ENCODE assay signal across 19 mouse cellular contexts in the genomic region with DNA sequence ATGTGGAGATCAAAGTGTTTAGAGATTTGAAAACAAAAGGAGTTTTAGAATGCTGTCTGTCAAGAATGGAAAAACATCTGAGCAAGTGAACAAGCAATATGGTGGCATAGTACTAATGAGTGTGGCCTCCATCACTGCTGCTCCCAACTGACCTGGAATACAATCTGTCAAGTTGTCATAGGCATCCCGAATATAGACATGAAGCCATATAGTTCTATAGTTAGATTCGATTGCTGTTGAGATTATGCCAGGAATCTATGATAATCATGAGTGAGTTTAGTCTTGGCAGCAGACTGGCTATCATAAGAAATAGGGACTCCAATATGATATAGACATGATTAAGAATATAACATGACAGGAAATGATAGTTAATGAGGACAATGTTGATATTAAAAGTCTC.
DNase-seq lines count a peak whose midpoint lies in the region; ATAC-seq and TF ChIP-seq lines count a peak whose summit lies in the region.
"Had no signal": no experiment of that assay in that cellular context is flagged by ENCODE, and none has a peak within 500 bp of the region (broad histone marks: within the 10 kb centered on the region; RNA-seq: fewer than 3 reads in every experiment).

No protein-coding gene starts in this region.

- ATAC-seq in forebrain, embryonic 15.5 days (replicated peaks): no peak
- no peak for ATAC-seq in forebrain, embryonic 13.5 days

- peak; percentile 61 for DNase-seq in brain, embryonic 14.5 days (ENCODE audit: low read depth)
- peak; percentile 10 for DNase-seq in brain, embryonic 18.5 days (ENCODE audit: low read depth, low spot score)
- DNase-seq in testis, postnatal 10 days (ENCODE audit: low spot score): no peak
- DNase-seq: adrenal gland, adult 2 months; adrenal gland, postnatal 10 days; adrenal gland, postnatal 25 days; cerebellum, adult 11 months; cerebellum, adult 18-20 months; cerebellum, adult 8-10 months; cerebellum, adult 9-11 months; cerebellum, postnatal 14 days; cerebellum, postnatal 36 days; embryo, embryonic 11 days had no signal

- no peak overlapping the region for H3K9ac ChIP-seq in forebrain, embryonic 15.5 days (replicated peaks)
- no peak overlapping the region for H3K9ac ChIP-seq in forebrain, embryonic 13.5 days
- H3K9ac ChIP-seq: embryonic facial prominence, embryonic 13.5 days; embryonic facial prominence, embryonic 15.5 days; forebrain, embryonic 12.5 days had no signal

- H3K27me3 ChIP-seq in forebrain, embryonic 15.5 days: no peaks in the 10 kb centered on the region
- no peaks in the 10 kb centered on the region for H3K27me3 ChIP-seq in forebrain, embryonic 13.5 days
- H3K27me3 ChIP-seq: embryonic facial prominence, embryonic 13.5 days; embryonic facial prominence, embryonic 15.5 days; forebrain, embryonic 12.5 days had no signal

- 0 out of 2 replicates have a peak overlapping the region, but pooled peaks have one; percentile 11 for H3K27ac ChIP-seq in forebrain, embryonic 15.5 days (replicated peaks)
- no peak overlapping the region for H3K27ac ChIP-seq in forebrain, embryonic 13.5 days
- H3K27ac ChIP-seq: embryonic facial prominence, embryonic 13.5 days; embryonic facial prominence, embryonic 15.5 days; forebrain, embryonic 12.5 days had no signal

- no peaks in the 10 kb centered on the region for H3K4me1 ChIP-seq in forebrain, embryonic 15.5 days
- no peaks in the 10 kb centered on the region for H3K4me1 ChIP-seq in forebrain, embryonic 13.5 days
- H3K4me1 ChIP-seq: embryonic facial prominence, embryonic 13.5 days; embryonic facial prominence, embryonic 15.5 days; forebrain, embryonic 12.5 days had no signal

- no peak overlapping the region for H3K4me2 ChIP-seq in forebrain, embryonic 15.5 days (replicated peaks)
- no peak overlapping the region for H3K4me2 ChIP-seq in forebrain, embryonic 13.5 days
- H3K4me2 ChIP-seq: embryonic facial prominence, embryonic 13.5 days; embryonic facial prominence, embryonic 15.5 days; forebrain, embryonic 12.5 days had no signal

- TF ChIP-seq POLR2A in brain, embryonic 14.5 days (IDR thresholded peaks at IDR 0.05; ENCODE audit: borderline replicate concordance, extremely low read depth, insufficient read depth, insufficient read length, poor library complexity, severe bottlenecking): no peak

- no peak for TF ChIP-seq CTCF in brain, embryonic 14.5 days (IDR thresholded peaks at IDR 0.05; ENCODE audit: borderline replicate concordance, extremely low read depth, insufficient read depth, insufficient read length)

- H3K9me3 ChIP-seq in forebrain, embryonic 15.5 days: no peaks in the 10 kb centered on the region
- no peaks in the 10 kb centered on the region for H3K9me3 ChIP-seq in forebrain, embryonic 13.5 days (replicated peaks)
- H3K9me3 ChIP-seq: embryonic facial prominence, embryonic 13.5 days; embryonic facial prominence, embryonic 15.5 days; forebrain, embryonic 12.5 days had no signal

- H3K4me3 ChIP-seq in forebrain, embryonic 15.5 days: no peak overlapping the region
- H3K4me3 ChIP-seq in forebrain, embryonic 13.5 days: no peak overlapping the region
- H3K4me3 ChIP-seq: embryonic facial prominence, embryonic 13.5 days; embryonic facial prominence, embryonic 15.5 days; erythroblast, embryonic 14.5 days; forebrain, embryonic 12.5 days had no signal

- WGBS in forebrain, embryonic 15.5 days: 88% methylated on average over 2 of the region's 2 CpGs
- 78% methylated on average over 2 of the region's 2 CpGs for WGBS in forebrain, embryonic 13.5 days

- H3K36me3 ChIP-seq in forebrain, embryonic 15.5 days: no peaks in the 10 kb centered on the region
- H3K36me3 ChIP-seq in forebrain, embryonic 13.5 days (ENCODE audit: poor library complexity, severe bottlenecking): no peaks in the 10 kb centered on the region
- H3K36me3 ChIP-seq: embryonic facial prominence, embryonic 13.5 days; embryonic facial prominence, embryonic 15.5 days; forebrain, embryonic 12.5 days had no signal
